Mouse (Mus musculus): Measurements from ENCODE around the gene Ldhb.
"Not testable (repeated sequence)": the region's sequence is repeated elsewhere in the genome, so short reads cannot be mapped to it uniquely, and the experiment has no call there.

Ldhb gene

GRCm38 (mm10) chr6:142512902-142513301, 5.1 kb upstream of the Ldhb start:
- no peak for DNase-seq (ENCODE audit: low read depth)

GRCm38 (mm10) chr6:142511516-142512135, 3.9 kb upstream of the Ldhb start:
- no peak for DNase-seq (ENCODE audit: low read depth)

GRCm38 (mm10) chr6:142508663-142509062, 906 bp upstream of the Ldhb start:
- no peak for DNase-seq (ENCODE audit: low read depth)

GRCm38 (mm10) chr6:142507033-142507784, 548 bp downstream of the Ldhb start:
- no peak for DNase-seq (ENCODE audit: low read depth)

- no peak for DNase-seq (ENCODE audit: low read depth)
These were observed 1.3 kb downstream of the Ldhb start for GRCm38 (mm10) chr6:142506338-142507032.

GRCm38 (mm10) chr6:142503601-142504000, 4.2 kb downstream of the Ldhb start:
- DNase-seq (ENCODE audit: low read depth): no peak

GRCm38 (mm10) chr6:142502519-142503125, 5.1 kb downstream of the Ldhb start:
- DNase-seq (ENCODE audit: low read depth): no peak

GRCm38 (mm10) chr6:142490114-142490513, 17.6 kb downstream of the Ldhb start:
- DNase-seq (ENCODE audit: low read depth): not testable (repeated sequence)

- no peak for DNase-seq (ENCODE audit: low read depth)
These were observed 20.1 kb downstream of the Ldhb start for GRCm38 (mm10) chr6:142487638-142488037.

GRCm38 (mm10) chr6:142485478-142486123, 22.2 kb downstream of the Ldhb start:
- DNase-seq (ENCODE audit: low read depth): no peak

GRCm38 (mm10) chr6:142477239-142477638, 30.5 kb downstream of the Ldhb start:
- DNase-seq (ENCODE audit: low read depth): peak; percentile 12

- DNase-seq (ENCODE audit: low read depth): no peak
These were observed 35.0 kb downstream of the Ldhb start, which contains the start of gene Gys2 for GRCm38 (mm10) chr6:142472801-142473203. Gene Gys2, minus strand, starts transcription at chr6:142473109.

- no peak for DNase-seq (ENCODE audit: low read depth)
These were observed 36.6 kb downstream of the Ldhb start for GRCm38 (mm10) chr6:142471141-142471540.

GRCm38 (mm10) chr6:142469602-142470001, 38.2 kb downstream of the Ldhb start:
- DNase-seq (ENCODE audit: low read depth): peak; percentile 12

GRCm38 (mm10) chr6:142462194-142462593, 45.6 kb downstream of the Ldhb start:
- no peak for DNase-seq (ENCODE audit: low read depth)

- DNase-seq (ENCODE audit: low read depth): no peak
These were observed 48.6 kb downstream of the Ldhb start for GRCm38 (mm10) chr6:142459017-142459678.

- DNase-seq (ENCODE audit: low read depth): no peak
These were observed 49.7 kb downstream of the Ldhb start for GRCm38 (mm10) chr6:142458010-142458409.

GRCm38 (mm10) chr6:142455314-142455996, 52.3 kb downstream of the Ldhb start:
- DNase-seq (ENCODE audit: low read depth): no peak

- peak; percentile 58 for DNase-seq (ENCODE audit: low read depth)
These were observed 54.4 kb downstream of the Ldhb start for GRCm38 (mm10) chr6:142453311-142453710.

GRCm38 (mm10) chr6:142451381-142451780, 56.4 kb downstream of the Ldhb start:
- no peak for DNase-seq (ENCODE audit: low read depth)
